15 mouse cellular contexts compared by ENCODE assay signal in genomic region chr3:101350406-101350805, GRCm38 (mm10). TPM values are rescaled to one million over a fixed set of nuclear protein-coding genes. Genes with fewer than 3 reads are reported as not detected.
DNase-seq lines count a peak whose midpoint lies in the region; ATAC-seq lines count a peak whose summit lies in the region.
"Had no signal": no experiment of that assay in that cellular context is flagged by ENCODE, and none has a peak within 500 bp of the region (broad histone marks: within the 10 kb centered on the region; RNA-seq: fewer than 3 reads in every experiment).

No protein-coding gene starts in this region.

- no peak overlapping the region for H3K4me3 ChIP-seq in midbrain, embryonic 11.5 days (ENCODE audit: low read depth, low read length)
- H3K4me3 ChIP-seq in midbrain, embryonic 10.5 days = no peak overlapping the region
- no peak overlapping the region for H3K4me3 ChIP-seq in hindbrain, embryonic 14.5 days (replicated peaks; ENCODE audit: low read length)
- H3K4me3 ChIP-seq in liver, embryonic 16.5 days (ENCODE audit: low read depth, low read length) = no peak overlapping the region
- H3K4me3 ChIP-seq: midbrain, embryonic 12.5 days had no signal

- H3K36me3 ChIP-seq in midbrain, embryonic 11.5 days (ENCODE audit: control insufficient read depth, insufficient read depth, low read length) = no peaks in the 10 kb centered on the region
- no peaks in the 10 kb centered on the region for H3K36me3 ChIP-seq in midbrain, embryonic 10.5 days
- no peaks in the 10 kb centered on the region for H3K36me3 ChIP-seq in hindbrain, embryonic 14.5 days (replicated peaks; ENCODE audit: control insufficient read depth, insufficient read depth)
- H3K36me3 ChIP-seq in liver, embryonic 16.5 days (ENCODE audit: control insufficient read depth, insufficient read depth) = no peaks in the 10 kb centered on the region
- H3K36me3 ChIP-seq: midbrain, embryonic 12.5 days had no signal

- H3K4me2 ChIP-seq in midbrain, embryonic 11.5 days = no peak overlapping the region
- no peak overlapping the region for H3K4me2 ChIP-seq in hindbrain, embryonic 14.5 days (replicated peaks)
- H3K4me2 ChIP-seq in liver, embryonic 16.5 days (ENCODE audit: low read depth, low read length) = no peak overlapping the region
- H3K4me2 ChIP-seq: heart, embryonic 11.5 days; midbrain, embryonic 12.5 days had no signal

- H3K27me3 ChIP-seq in midbrain, embryonic 11.5 days (ENCODE audit: control insufficient read depth, insufficient read depth, low read length) = no peaks in the 10 kb centered on the region
- no peaks in the 10 kb centered on the region for H3K27me3 ChIP-seq in midbrain, embryonic 10.5 days (ENCODE audit: low read depth, poor library complexity, severe bottlenecking)
- H3K27me3 ChIP-seq in hindbrain, embryonic 14.5 days (ENCODE audit: control insufficient read depth, insufficient read depth, low read length) = no peaks in the 10 kb centered on the region
- no peaks in the 10 kb centered on the region for H3K27me3 ChIP-seq in liver, embryonic 16.5 days (ENCODE audit: control insufficient read depth, insufficient read depth, low read depth, low read length)
- H3K27me3 ChIP-seq: CH12.LX had no signal

- H3K9me3 ChIP-seq in midbrain, embryonic 11.5 days (ENCODE audit: control insufficient read depth, low read length) = no peaks in the 10 kb centered on the region; the same call in 1 of the 2 replicates
- no peaks in the 10 kb centered on the region; the same call in 1 of the 2 replicates for H3K9me3 ChIP-seq in midbrain, embryonic 10.5 days (replicated peaks)
- H3K9me3 ChIP-seq in hindbrain, embryonic 14.5 days (ENCODE audit: control insufficient read depth, low read length) = no peaks in the 10 kb centered on the region
- H3K9me3 ChIP-seq in liver, embryonic 16.5 days (replicated peaks; ENCODE audit: control insufficient read depth, low read length) = 0 out of 2 replicates have a peak, but pooled peaks cover 2% of the 10 kb centered on the region

- no peaks in the 10 kb centered on the region for H3K4me1 ChIP-seq in midbrain, embryonic 11.5 days (ENCODE audit: control insufficient read depth, insufficient read depth, low read length)
- H3K4me1 ChIP-seq in midbrain, embryonic 10.5 days = peaks cover 25% of the 10 kb centered on the region
- H3K4me1 ChIP-seq in hindbrain, embryonic 14.5 days (replicated peaks; ENCODE audit: control insufficient read depth, insufficient read depth, low read length) = peaks cover 27% of the 10 kb centered on the region
- H3K4me1 ChIP-seq in liver, embryonic 16.5 days (ENCODE audit: control insufficient read depth, low read depth, low read length) = peaks cover 35% of the 10 kb centered on the region

- peak; percentile 70 for DNase-seq in midbrain, embryonic 11.5 days (ENCODE audit: low spot score, missing footprints)
- DNase-seq in midbrain, embryonic 10.5 days (ENCODE audit: low spot score) = no peak
- no peak for DNase-seq in hindbrain, embryonic 14.5 days (ENCODE audit: low spot score)
- DNase-seq in adipocyte (ENCODE audit: low spot score) = no peak
- DNase-seq in gastrocnemius, postnatal 4 days (ENCODE audit: low spot score in 2 of 2) = no peak
- DNase-seq in right cerebral cortex, postnatal 14 days = no peak
- DNase-seq: cerebellum, adult 18-20 months; gastrocnemius, postnatal 14 days; heart, postnatal 4 days; kidney, adult 8-10 months had no signal

- no peak overlapping the region for H3K27ac ChIP-seq in midbrain, embryonic 11.5 days (ENCODE audit: low read depth, low read length)
- no peak overlapping the region for H3K27ac ChIP-seq in midbrain, embryonic 10.5 days (replicated peaks)
- H3K27ac ChIP-seq in hindbrain, embryonic 14.5 days = peak overlapping the region; percentile 82
- peak overlapping the region; percentile 9; the same call in 1 of the 2 replicates for H3K27ac ChIP-seq in liver, embryonic 16.5 days (ENCODE audit: low read length)

- WGBS in midbrain, embryonic 11.5 days = 75% methylated on average over 4 of the region's 4 CpGs
- whole genome bisulfite sequencing in midbrain, embryonic 10.5 days = 76% methylated on average over 4 of the region's 4 CpGs
- 43% methylated on average over 4 of the region's 4 CpGs for WGBS in hindbrain, embryonic 14.5 days
- 72% methylated on average over 4 of the region's 4 CpGs for WGBS in liver, embryonic 16.5 days (ENCODE audit: insufficient replicate concordance)

- ATAC-seq in midbrain, embryonic 11.5 days (ENCODE audit: low FRiP score) = no peak
- peak; percentile 39; the same call in 1 of the 2 replicates for ATAC-seq in hindbrain, embryonic 14.5 days (ENCODE audit: low FRiP score)
- ATAC-seq in liver, embryonic 16.5 days (ENCODE audit: low read depth) = no peak

- H3K9ac ChIP-seq in midbrain, embryonic 11.5 days (ENCODE audit: low read length) = no peak overlapping the region
- no peak overlapping the region; the same call in 1 of the 2 replicates for H3K9ac ChIP-seq in hindbrain, embryonic 14.5 days
- no peak overlapping the region for H3K9ac ChIP-seq in liver, embryonic 16.5 days (ENCODE audit: low read depth, low read length)
- H3K9ac ChIP-seq: liver, embryonic 14.5 days; midbrain, embryonic 12.5 days had no signal

RNA-seq across cellular contexts. Expression of gene Igsf3, which starts 26.5 kb away (rescaled TPM):
- 19.8 and 20.8 TPM in 2 replicates for polyA plus RNA-seq in midbrain, embryonic 11.5 days (2014; fragmentation: Nextera tagmentation; extraction: Ambion mirVana)
- polyA plus RNA-seq in midbrain, embryonic 10.5 days (2016; fragmentation: Nextera tagmentation; extraction: Ambion mirVana) = 22.7 and 29.7 TPM in 2 replicates
- polyA plus RNA-seq in hindbrain, embryonic 14.5 days (2014; fragmentation: Nextera tagmentation; extraction: Ambion mirVana) = 48.8 and 51.7 TPM in 2 replicates
- 3.8 and 4.3 TPM in 2 replicates for polyA plus RNA-seq in liver, embryonic 16.5 days (2015; fragmentation: Nextera tagmentation; extraction: Ambion mirVana)
- total RNA-seq in gastrocnemius, postnatal 4 days (2021) = 10 to 100 TPM; 38.3 to 38.8 TPM

Comparison
In these comparisons a context has a peak if more than half of its experiments do, and no peak if none do; other contexts are left out.
1. H3K27ac ChIP-seq: peak in hindbrain, embryonic 14.5 days (single experiment) and liver, embryonic 16.5 days (single experiment); none in midbrain, embryonic 11.5 days (single experiment) and midbrain, embryonic 10.5 days (single experiment).